Mouse (Mus musculus) v-Abl transformed pro-B cells (cell line): Measurements from ENCODE around the gene Bax.

Experiments used
- in situ Hi-C, 2 experiments: fragments of 400-800 bp; cut with MboI; formaldehyde crosslinking; loops; one replicate each; pipeline ENCODE4 v1.15.1; 2025; ENCODE audit not compliant: unreplicated experiment in 2 of 2

The Bax gene

GRCm38 (mm10) chr7:45466283-45467089, at the start of gene Bax:
Gene Bax (minus strand): TSS chr7:45466898.
- in situ Hi-C loops, result loop anchor here in 1 of 2 experiments (25.0 kb wide), 1 partner anchor 221 kb away; the partner anchor contains the start of genes Car11, Ntn5 and Sec1

GRCm38 (mm10) chr7:45515436-45515835, 48.7 kb upstream of the Bax start:
- in situ Hi-C loops, result loop anchor here (5.0 to 25.0 kb wide), 3 partner anchors 38 to 1322 kb away; partner anchors contain the start of gene Ldha (in 1 of the 2)

DNA sequence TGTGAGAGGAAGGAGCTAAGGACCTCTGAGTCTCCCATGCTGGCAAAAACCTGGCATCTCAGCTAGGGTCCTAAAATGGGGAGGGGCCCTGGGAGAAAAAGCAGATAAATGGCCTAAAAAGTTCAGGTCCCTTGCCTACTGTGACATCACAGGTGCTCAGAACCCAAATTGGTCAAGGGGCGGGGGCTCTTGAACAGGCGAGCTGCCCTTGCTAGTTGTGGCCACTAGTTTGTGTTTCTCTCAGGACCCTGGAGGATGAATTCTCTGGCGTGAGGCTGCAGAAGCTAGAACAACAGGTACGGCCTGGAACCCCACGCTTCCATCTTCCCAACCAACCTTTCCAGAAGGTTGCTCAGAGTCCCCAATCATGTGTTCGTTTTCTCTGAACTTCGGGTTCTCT, 47.7 kb upstream of the Bax start:
- in situ Hi-C loops, result loop anchor here in 1 of 2 experiments (25.0 kb wide), 1 partner anchor 1323 kb away; the partner anchor contains the start of gene Ldha

DNA sequence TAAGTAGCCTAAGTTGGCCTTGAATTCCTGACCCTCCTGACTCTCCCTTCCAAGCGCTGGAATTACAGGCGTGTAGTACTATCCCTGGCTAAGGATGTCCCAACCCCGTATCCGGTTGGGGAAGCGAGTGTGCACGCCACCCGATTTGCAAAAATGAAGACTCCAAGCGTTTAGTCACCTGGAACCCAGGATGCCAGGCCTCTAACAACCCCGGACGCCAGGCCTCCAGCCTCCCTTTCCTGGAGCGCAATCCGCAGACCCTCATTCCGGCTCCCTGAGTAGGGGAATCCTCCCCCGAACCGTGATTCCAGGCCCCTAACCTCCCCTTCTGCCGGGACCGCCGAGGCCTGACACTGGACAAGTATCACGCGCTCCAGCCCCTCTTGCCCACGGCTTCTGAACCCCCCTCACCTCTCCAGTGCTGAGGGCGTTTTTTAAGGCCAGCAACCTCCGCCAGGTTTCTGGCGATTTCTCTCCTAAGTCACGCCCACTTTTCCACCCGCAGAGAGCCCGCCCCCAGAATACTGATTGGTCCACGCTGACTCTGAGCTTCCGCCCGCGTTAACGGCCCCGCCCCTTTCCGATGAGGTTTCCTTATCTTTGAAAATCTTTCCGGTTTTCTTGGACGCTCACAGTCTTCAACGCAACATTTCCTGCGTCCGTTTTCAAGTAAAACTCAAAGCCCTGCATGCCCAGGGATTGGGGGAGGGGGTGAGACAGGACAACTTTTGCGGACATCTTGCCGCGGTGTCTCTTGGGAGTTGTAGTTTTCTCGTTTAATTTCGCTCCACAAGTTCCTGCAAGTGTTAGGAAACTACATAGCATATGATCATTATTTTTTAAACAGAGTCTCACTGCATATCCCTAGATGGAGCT, 43.5 kb upstream of the Bax start, which contains the start of gene Nucb1:
TSS of gene Nucb1 (minus strand) at position 495 of the 876 bp plus-strand sequence.
- in situ Hi-C loops, result loop anchor here in 1 of 2 experiments (25.0 kb wide), 1 partner anchor 1327 kb away; the partner anchor contains the start of gene Ldha

DNA sequence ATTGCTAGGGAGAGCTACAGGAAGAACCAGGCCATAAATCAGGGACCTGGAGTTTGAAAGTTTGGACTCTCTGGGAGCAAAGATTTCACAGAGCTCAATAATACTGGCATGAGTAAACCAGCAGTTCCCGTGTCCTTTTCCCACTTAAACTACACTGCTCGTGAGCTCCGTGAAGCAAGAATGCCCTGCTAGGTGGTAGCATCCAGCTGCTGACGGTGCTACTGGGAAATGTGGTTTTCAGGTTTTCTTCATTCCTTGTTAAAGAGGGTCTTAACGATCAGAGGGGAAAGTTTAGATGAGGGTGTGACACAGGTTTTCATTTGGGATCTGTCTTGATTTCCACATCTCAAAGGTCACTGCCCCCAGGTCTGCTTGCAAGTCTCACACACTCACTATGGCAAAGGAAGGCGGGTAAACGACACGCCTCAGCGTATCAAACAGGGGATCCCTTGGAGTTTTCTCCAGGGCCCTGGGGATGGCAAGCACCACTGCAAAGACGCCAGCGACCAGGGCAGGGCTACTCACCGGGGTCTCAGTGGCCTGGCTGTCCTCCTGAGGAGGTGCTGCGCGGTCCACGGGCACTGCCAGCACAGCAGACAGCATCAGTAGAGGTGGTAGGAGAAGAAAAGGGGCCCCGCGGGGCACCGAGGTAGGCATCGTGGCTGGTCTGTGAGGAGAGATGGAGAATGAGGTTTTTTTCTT, 42.6 kb upstream of the Bax start:
- in situ Hi-C loops, result loop anchor here in 1 of 2 experiments (25.0 kb wide), 1 partner anchor 1328 kb away; the partner anchor contains the start of gene Ldha

DNA sequence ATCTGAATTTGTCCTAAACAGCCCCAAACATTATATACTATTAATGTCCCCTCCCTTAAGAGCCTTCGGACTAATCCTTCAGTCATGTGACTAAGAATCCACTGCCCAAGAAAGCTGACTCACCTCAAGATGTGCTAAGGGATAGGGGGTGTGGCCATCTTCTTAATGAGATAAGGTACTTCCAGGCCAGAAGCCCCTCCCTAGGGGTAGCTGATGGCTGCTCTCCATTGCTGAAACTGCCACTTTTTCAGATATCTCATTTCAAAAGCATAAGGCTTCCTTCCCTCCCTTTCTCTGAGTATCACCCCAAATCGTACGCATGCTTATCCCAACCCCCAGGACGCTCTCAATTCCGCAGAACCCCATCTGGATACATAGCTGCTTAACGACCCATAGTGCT, 41.9 kb upstream of the Bax start:
- in situ Hi-C loops, result loop anchor here in 1 of 2 experiments (25.0 kb wide), 1 partner anchor 1329 kb away; the partner anchor contains the start of gene Ldha

DNA sequence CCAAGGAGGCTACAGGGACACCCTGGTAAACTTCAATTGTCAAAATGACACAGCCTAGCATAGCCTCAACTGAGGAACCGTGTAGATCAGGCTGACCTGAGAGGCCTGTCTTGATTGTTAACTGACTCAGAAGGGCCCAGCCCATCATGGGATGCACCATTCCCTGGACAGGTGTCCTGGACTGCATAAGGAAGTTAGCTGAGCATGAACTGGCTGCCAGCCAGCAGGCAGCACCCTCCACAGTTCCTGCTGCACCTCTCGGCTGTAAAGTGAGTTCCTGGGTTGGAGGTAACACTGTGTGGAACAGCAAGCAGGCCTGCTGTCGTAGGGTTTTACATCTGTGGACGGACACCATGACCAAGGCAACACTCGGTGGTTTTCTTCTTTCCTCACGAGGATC, 40.9 kb upstream of the Bax start:
- in situ Hi-C loops, result loop anchor here in 1 of 2 experiments (25.0 kb wide), 1 partner anchor 1330 kb away; the partner anchor contains the start of gene Ldha

GRCm38 (mm10) chr7:45498427-45498826, 31.7 kb upstream of the Bax start:
- in situ Hi-C loops, result no loop called here

DNA sequence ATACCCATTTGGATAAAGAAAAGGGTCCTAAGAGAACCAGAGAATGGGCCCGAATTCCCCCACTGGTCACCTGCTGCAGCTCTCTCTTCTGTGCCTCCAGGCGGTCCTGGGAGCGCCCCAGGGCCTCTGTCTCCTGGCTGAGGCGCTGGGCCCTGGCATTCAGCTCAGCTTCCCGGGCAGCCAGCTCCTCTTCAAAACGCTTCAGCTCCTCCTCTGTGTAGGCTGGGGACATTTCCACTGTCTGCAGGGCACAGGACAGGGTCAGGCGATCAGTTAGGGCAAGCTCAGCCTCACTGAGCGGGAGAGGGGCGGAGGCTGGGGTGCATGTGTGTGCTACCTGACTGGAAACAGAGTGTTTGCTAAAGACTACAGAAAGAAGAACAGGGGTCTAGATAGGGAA, 27.9 kb upstream of the Bax start:
- in situ Hi-C loops, result no loop called here

DNA sequence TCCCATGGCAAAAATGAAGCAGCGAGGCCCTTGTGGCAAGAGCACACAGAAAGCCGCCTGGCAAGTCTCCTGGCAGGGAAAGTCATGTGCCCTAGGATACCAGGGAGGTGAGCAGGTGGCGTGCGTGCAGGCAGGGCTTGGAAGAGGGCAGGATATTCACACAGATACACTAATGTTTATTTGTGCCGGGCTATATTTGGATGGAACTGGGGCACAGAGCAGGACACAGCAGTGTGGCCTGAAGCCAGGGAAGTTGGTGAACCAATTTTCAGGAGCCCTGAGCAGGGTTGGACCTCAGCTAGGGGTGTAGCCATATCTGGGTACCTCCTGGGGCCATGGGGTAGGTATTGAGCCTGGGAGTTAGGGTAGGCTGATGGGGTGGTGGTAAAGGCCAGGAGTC, 26.3 kb upstream of the Bax start:
- in situ Hi-C loops, result no loop called here

- in situ Hi-C loops, result no loop called here
Measured at GRCm38 (mm10) chr7:45492225-45492844, 25.6 kb upstream of the Bax start.

- in situ Hi-C loops, result no loop called here
Measured at GRCm38 (mm10) chr7:45491264-45491663, 24.6 kb upstream of the Bax start.

DNA sequence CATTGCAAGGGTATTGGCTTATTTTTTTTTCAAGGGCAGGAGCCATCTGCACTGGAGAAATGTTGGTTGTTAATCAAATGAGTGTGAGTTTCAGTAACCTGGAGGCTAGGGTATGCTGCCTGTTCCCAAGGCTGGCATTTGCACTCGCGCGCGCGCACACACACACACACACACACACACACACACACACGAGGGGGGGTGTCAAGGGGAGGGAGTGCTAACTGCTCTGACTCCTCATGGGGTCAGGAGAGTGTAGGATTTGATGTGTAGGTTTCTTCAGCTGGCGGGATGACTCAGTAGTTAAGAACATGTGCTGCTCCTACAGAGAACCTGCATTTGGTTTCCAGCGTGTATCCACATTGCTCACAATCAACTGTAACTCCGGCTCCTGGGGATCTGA, 24.1 kb upstream of the Bax start:
- in situ Hi-C loops, result no loop called here

GRCm38 (mm10) chr7:45489578-45489977, 22.9 kb upstream of the Bax start:
- in situ Hi-C loops, result no loop called here

GRCm38 (mm10) chr7:45488293-45489204, 21.9 kb upstream of the Bax start, which contains the start of gene Dhdh:
Gene Dhdh (minus strand): TSS chr7:45488805.
- in situ Hi-C loops, result no loop called here

GRCm38 (mm10) chr7:45487861-45488292, 21.2 kb upstream of the Bax start:
- in situ Hi-C loops, result no loop called here

GRCm38 (mm10) chr7:45486761-45487415, 20.2 kb upstream of the Bax start, which contains the start of gene Gm45808:
Gene Gm45808 (minus strand): TSS chr7:45486811.
- in situ Hi-C loops, result no loop called here

GRCm38 (mm10) chr7:45486158-45486557, 19.5 kb upstream of the Bax start:
- in situ Hi-C loops, result no loop called here
